Mouse (Mus musculus): ENCODE measurements around the gene Tyw1. TPM values are rescaled to one million over a fixed set of nuclear protein-coding genes. Genes with fewer than 3 reads are reported as not detected.

Gene Tyw1
- polyA plus RNA-seq, 1 experiment from 2014 or later: 10.9 TPM

- no peaks in the 10 kb centered on the region for H3K9me3 ChIP-seq (ENCODE audit: low read length)
- no peak overlapping the region for H3K27ac ChIP-seq (ENCODE audit: low read depth)
- H3K4me2 ChIP-seq (ENCODE audit: low read depth, low read length): no peak overlapping the region
- H3K4me1 ChIP-seq (ENCODE audit: insufficient read depth): no peaks in the 10 kb centered on the region
- 88% methylated on average over 7 of the region's 7 CpGs for WGBS (ENCODE audit: insufficient replicate concordance)
- no peak for TF ChIP-seq CTCF (IDR thresholded peaks at IDR 0.05; ENCODE audit: low read depth)
- no peak for TF ChIP-seq EP300 (IDR thresholded peaks at IDR 0.05; ENCODE audit: low read depth)
- H3K27me3 ChIP-seq (ENCODE audit: insufficient read depth, low read length): no peaks in the 10 kb centered on the region
- H3K36me3 ChIP-seq (replicated peaks; ENCODE audit: insufficient read depth, low read length): peaks cover 17% of the 10 kb centered on the region
- DNase-seq (no peak), ATAC-seq (no peak)
- H3K9ac ChIP-seq (replicated peaks): no peak overlapping the region
- H3K4me3 ChIP-seq (ENCODE audit: low read depth, low read length): no peak overlapping the region
Observed at GRCm38 (mm10) chr5:130288106-130288505, 32.7 kb downstream of the Tyw1 start.

GRCm38 (mm10) chr5:130290242-130290641, 34.8 kb downstream of the Tyw1 start:
- no peak for ATAC-seq
- Histone ChIP-seq H3K4me1 (ENCODE audit: insufficient read depth) (no peaks in the 10 kb centered on the region), H3K4me3 (ENCODE audit: low read depth, low read length) (no peak overlapping the region), H3K27me3 (ENCODE audit: insufficient read depth, low read length) (no peaks in the 10 kb centered on the region), H3K36me3 (replicated peaks; ENCODE audit: insufficient read depth, low read length) (peaks cover 13% of the 10 kb centered on the region), H3K27ac (ENCODE audit: low read depth) (no peak overlapping the region), H3K9me3 (ENCODE audit: low read length) (no peaks in the 10 kb centered on the region), H3K9ac (replicated peaks) (no peak overlapping the region), H3K4me2 (ENCODE audit: low read depth, low read length) (no peak overlapping the region)
- 93% methylated on average over 6 of the region's 6 CpGs for WGBS (ENCODE audit: insufficient replicate concordance)
- TF ChIP-seq CTCF (IDR thresholded peaks at IDR 0.05; ENCODE audit: low read depth) (peak; percentile 45), EP300 (IDR thresholded peaks at IDR 0.05; ENCODE audit: low read depth) (no peak)
- no peak for DNase-seq

DNA sequence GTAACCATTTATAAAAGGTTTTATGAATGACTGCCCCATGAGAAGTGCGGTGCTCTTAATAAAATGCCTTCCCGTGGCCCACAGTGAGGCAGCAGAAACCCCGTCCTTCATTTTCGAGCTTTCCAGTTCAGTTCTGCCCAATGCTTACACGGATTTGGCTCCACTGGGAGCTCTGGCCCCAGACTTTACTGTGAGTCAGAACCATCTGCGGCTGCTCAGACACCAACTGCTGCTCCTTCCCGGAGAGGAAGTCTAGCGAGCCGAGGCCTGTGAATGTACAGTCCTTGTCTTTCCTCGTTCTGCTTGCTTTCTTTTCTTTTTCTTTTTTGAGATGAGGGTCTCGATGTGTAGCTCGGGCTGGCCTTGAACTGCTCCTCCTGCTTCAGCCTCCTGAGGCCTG, 35.4 kb downstream of the Tyw1 start:
- DNase-seq: no peak
- TF ChIP-seq CTCF (IDR thresholded peaks at IDR 0.05; ENCODE audit: low read depth) (no peak), EP300 (IDR thresholded peaks at IDR 0.05; ENCODE audit: low read depth) (no peak)
- H3K27me3 ChIP-seq (ENCODE audit: insufficient read depth, low read length): no peaks in the 10 kb centered on the region
- no peak overlapping the region for H3K4me2 ChIP-seq (ENCODE audit: low read depth, low read length)
- no peak overlapping the region for H3K4me3 ChIP-seq (ENCODE audit: low read depth, low read length)
- peaks cover 12% of the 10 kb centered on the region for H3K36me3 ChIP-seq (replicated peaks; ENCODE audit: insufficient read depth, low read length)
- H3K27ac ChIP-seq (ENCODE audit: low read depth): no peak overlapping the region
- ATAC-seq: no peak
- no peaks in the 10 kb centered on the region for H3K9me3 ChIP-seq (ENCODE audit: low read length)
- WGBS (ENCODE audit: insufficient replicate concordance): 89% methylated on average over 12 of the region's 12 CpGs
- H3K4me1 ChIP-seq (ENCODE audit: insufficient read depth): no peaks in the 10 kb centered on the region
- no peak overlapping the region for H3K9ac ChIP-seq (replicated peaks)

- Histone ChIP-seq H3K27ac (ENCODE audit: low read depth) (no peak overlapping the region), H3K9ac (replicated peaks) (no peak overlapping the region), H3K27me3 (ENCODE audit: insufficient read depth, low read length) (no peaks in the 10 kb centered on the region), H3K36me3 (replicated peaks; ENCODE audit: insufficient read depth, low read length) (peaks cover 22% of the 10 kb centered on the region), H3K4me1 (ENCODE audit: insufficient read depth) (no peaks in the 10 kb centered on the region), H3K4me2 (ENCODE audit: low read depth, low read length) (no peak overlapping the region), H3K4me3 (ENCODE audit: low read depth, low read length) (no peak overlapping the region), H3K9me3 (ENCODE audit: low read length) (no peaks in the 10 kb centered on the region)
- ATAC-seq: no peak
- DNase-seq: no peak
- TF ChIP-seq EP300 (IDR thresholded peaks at IDR 0.05; ENCODE audit: low read depth) (no peak), CTCF (IDR thresholded peaks at IDR 0.05; ENCODE audit: low read depth) (no peak)
- WGBS (ENCODE audit: insufficient replicate concordance): 87% methylated on average over 4 of the region's 4 CpGs
Observed at GRCm38 (mm10) chr5:130292976-130293375, 37.6 kb downstream of the Tyw1 start.

- no peak for TF ChIP-seq EP300 (IDR thresholded peaks at IDR 0.05; ENCODE audit: low read depth)
- no peak for TF ChIP-seq CTCF (IDR thresholded peaks at IDR 0.05; ENCODE audit: low read depth)
- Histone ChIP-seq H3K9ac (replicated peaks) (no peak overlapping the region), H3K4me2 (ENCODE audit: low read depth, low read length) (no peak overlapping the region), H3K4me3 (ENCODE audit: low read depth, low read length) (no peak overlapping the region), H3K9me3 (ENCODE audit: low read length) (no peaks in the 10 kb centered on the region), H3K27ac (ENCODE audit: low read depth) (no peak overlapping the region), H3K36me3 (replicated peaks; ENCODE audit: insufficient read depth, low read length) (peaks cover 24% of the 10 kb centered on the region), H3K4me1 (ENCODE audit: insufficient read depth) (no peaks in the 10 kb centered on the region), H3K27me3 (ENCODE audit: insufficient read depth, low read length) (no peaks in the 10 kb centered on the region)
- whole genome bisulfite sequencing (ENCODE audit: insufficient replicate concordance): 81% methylated on average over 5 of the region's 5 CpGs
- ATAC-seq (no peak), DNase-seq (no peak)
Observed at GRCm38 (mm10) chr5:130293941-130294340, 38.5 kb downstream of the Tyw1 start.

GRCm38 (mm10) chr5:130294598-130294997, 39.2 kb downstream of the Tyw1 start:
- DNase-seq (no peak), ATAC-seq (no peak)
- Histone ChIP-seq H3K4me1 (ENCODE audit: insufficient read depth) (no peaks in the 10 kb centered on the region), H3K4me3 (ENCODE audit: low read depth, low read length) (no peak overlapping the region), H3K27me3 (ENCODE audit: insufficient read depth, low read length) (no peaks in the 10 kb centered on the region), H3K9ac (replicated peaks) (no peak overlapping the region), H3K36me3 (replicated peaks; ENCODE audit: insufficient read depth, low read length) (peaks cover 23% of the 10 kb centered on the region), H3K4me2 (ENCODE audit: low read depth, low read length) (no peak overlapping the region), H3K9me3 (ENCODE audit: low read length) (no peaks in the 10 kb centered on the region), H3K27ac (ENCODE audit: low read depth) (no peak overlapping the region)
- 90% methylated on average over 6 of the region's 6 CpGs for WGBS (ENCODE audit: insufficient replicate concordance)
- TF ChIP-seq EP300 (IDR thresholded peaks at IDR 0.05; ENCODE audit: low read depth) (no peak), CTCF (IDR thresholded peaks at IDR 0.05; ENCODE audit: low read depth) (no peak)

GRCm38 (mm10) chr5:130296071-130296470, 40.7 kb downstream of the Tyw1 start:
- H3K4me2 ChIP-seq (ENCODE audit: low read depth, low read length): no peak overlapping the region
- no peak for DNase-seq
- H3K27me3 ChIP-seq (ENCODE audit: insufficient read depth, low read length): no peaks in the 10 kb centered on the region
- H3K9me3 ChIP-seq (ENCODE audit: low read length): no peaks in the 10 kb centered on the region
- H3K9ac ChIP-seq (replicated peaks): no peak overlapping the region
- 81% methylated on average over 5 of the region's 5 CpGs for WGBS (ENCODE audit: insufficient replicate concordance)
- peaks cover 27% of the 10 kb centered on the region for H3K36me3 ChIP-seq (replicated peaks; ENCODE audit: insufficient read depth, low read length)
- H3K4me3 ChIP-seq (ENCODE audit: low read depth, low read length): no peak overlapping the region
- no peaks in the 10 kb centered on the region for H3K4me1 ChIP-seq (ENCODE audit: insufficient read depth)
- no peak overlapping the region for H3K27ac ChIP-seq (ENCODE audit: low read depth)
- TF ChIP-seq CTCF (IDR thresholded peaks at IDR 0.05; ENCODE audit: low read depth) (peak; percentile 37), EP300 (IDR thresholded peaks at IDR 0.05; ENCODE audit: low read depth) (no peak)
- ATAC-seq: no peak

All from liver, postnatal 0 days (tissue).